Mouse (Mus musculus) CH12.LX (cell line): ENCODE results near the gene Gja5.

ENCODE experiments used
- NRF1 ChIP-seq: IDR thresholded peaks from 2 replicates; pipeline ENCODE4 v1.6.1; 2014; ENCODE audit warnings: low read depth, mild to moderate bottlenecking, inconsistent platforms, low read length, improper control_type of control experiment, moderate library complexity
- POLR2A ChIP-seq: IDR thresholded peaks from 2 replicates; pipeline ENCODE4 v1.6.1; 2011; ENCODE audit warnings: low read depth, mild to moderate bottlenecking, improper control_type of control experiment, low read length
- POLR2AphosphoS2 ChIP-seq: IDR thresholded peaks from 2 replicates; pipeline ENCODE4 v1.6.1; 2011; ENCODE audit warnings: low read depth, low read length, improper control_type of control experiment
- RAD21 ChIP-seq: IDR thresholded peaks from 2 replicates; pipeline ENCODE4 v1.6.1; 2011; ENCODE audit warnings: low read depth, mild to moderate bottlenecking, low read length, improper control_type of control experiment, moderate library complexity
- TCF12 ChIP-seq: IDR thresholded peaks from 2 replicates; pipeline ENCODE4 v1.6.1; 2014; ENCODE audit warnings: low read depth, mild to moderate bottlenecking, inconsistent platforms, low read length, improper control_type of control experiment
- USF1 ChIP-seq: IDR thresholded peaks from 2 replicates; pipeline ENCODE4 v1.6.1; 2014; ENCODE audit warnings: low read depth, mild to moderate bottlenecking, inconsistent platforms, low read length, improper control_type of control experiment

GRCm38 (mm10) chr3:97100784-97101641 lies 196.5 kb downstream of the Gja5 start:
- no peak for TF ChIP-seq POLR2AphosphoS2
- no peak for TF ChIP-seq RAD21
- TF ChIP-seq POLR2A, result no peak
- TF ChIP-seq TCF12, result no peak
- no peak for TF ChIP-seq USF1
- no peak for TF ChIP-seq NRF1
